Mouse (Mus musculus): Measurements from ENCODE around the gene Acin1.

- TF ChIP-seq CTCF (IDR thresholded peaks at IDR 0.05; ENCODE audit: low read depth) (no peak), EP300 (IDR thresholded peaks at IDR 0.05; ENCODE audit: low read depth) (no peak)
Observed at GRCm38 (mm10) chr14:54660009-54660408, 26.7 kb downstream of the Acin1 start.

All from heart, postnatal 0 days (tissue).